Mouse (Mus musculus) spleen, embryonic (tissue): ENCODE data around the gene Hnrnpab.

Experiments
- CTCF ChIA-PET: fragments of 350-600 bp; sonication (Branson Sonifier 250); formaldehyde crosslinking; loops from one replicate; lab custom pipeline; 2022; lab: Charles Lee

Gene Hnrnpab

GRCm38 (mm10) chr11:51606447-51607095, at the start of gene Hnrnpab:
Hnrnpab (minus strand) TSS chr11:51606847.
- CTCF ChIA-PET, result interaction anchor here (0.8 to 1.1 kb wide), 3 partner anchors 22 to 75 kb away, joined by 3 to 4 read pairs (median 3); partner anchors contain the start of gene Phykpl

- CTCF ChIA-PET, result no interaction called here
These were observed 48.2 kb upstream of the Hnrnpab start for GRCm38 (mm10) chr11:51654891-51655290.

GRCm38 (mm10) chr11:51653736-51654135, 47.1 kb upstream of the Hnrnpab start:
- CTCF ChIA-PET, result interaction anchor here (0.7 kb wide), 1 partner anchor 37 kb away, joined by 4 read pairs; no protein-coding TSS in a partner anchor

- CTCF ChIA-PET, result interaction anchor here (0.7 kb wide), 1 partner anchor 37 kb away, joined by 4 read pairs; no protein-coding TSS in a partner anchor
These were observed 46.3 kb upstream of the Hnrnpab start for GRCm38 (mm10) chr11:51652889-51653418.

GRCm38 (mm10) chr11:51650691-51651515, 44.3 kb upstream of the Hnrnpab start, which contains the start of the genes N4bp3 and D930048N14Rik:
N4bp3 (minus strand) TSS chr11:51650842.
D930048N14Rik (plus strand) TSS chr11:51650954.
- CTCF ChIA-PET, result no interaction called here

GRCm38 (mm10) chr11:51650261-51650660, 43.6 kb upstream of the Hnrnpab start:
- CTCF ChIA-PET, result interaction anchor here (1.9 kb wide), 1 partner anchor 14 kb away, joined by 6 read pairs; the partner anchor contains the start of gene Rmnd5b

GRCm38 (mm10) chr11:51649889-51650199, 43.2 kb upstream of the Hnrnpab start:
- CTCF ChIA-PET, result interaction anchor here (0.8 to 1.9 kb wide), 2 partner anchors 14 to 33 kb away, joined by 5 to 6 read pairs; partner anchors contain the start of gene Rmnd5b

GRCm38 (mm10) chr11:51649111-51649888, 42.7 kb upstream of the Hnrnpab start:
- CTCF ChIA-PET, result interaction anchor here (0.8 to 1.9 kb wide), 2 partner anchors 13 to 33 kb away, joined by 5 to 6 read pairs; partner anchors contain the start of gene Rmnd5b

- CTCF ChIA-PET, result interaction anchor here (1.9 kb wide), 1 partner anchor 13 kb away, joined by 6 read pairs; the partner anchor contains the start of gene Rmnd5b
These were observed 41.9 kb upstream of the Hnrnpab start for GRCm38 (mm10) chr11:51648566-51648965.

GRCm38 (mm10) chr11:51646751-51647667, 40.4 kb upstream of the Hnrnpab start:
- CTCF ChIA-PET, result interaction anchor here (0.6 kb wide), 1 partner anchor 1960 kb away, joined by 3 read pairs; no protein-coding TSS in a partner anchor

GRCm38 (mm10) chr11:51646245-51646644, 39.6 kb upstream of the Hnrnpab start:
- CTCF ChIA-PET, result no interaction called here

- CTCF ChIA-PET, result interaction anchor here (0.6 to 1.4 kb wide), 2 partner anchors 11 to 198 kb away, joined by 3 read pairs; no protein-coding TSS in a partner anchor
These were observed 38.6 kb upstream of the Hnrnpab start for GRCm38 (mm10) chr11:51645293-51645692.

- CTCF ChIA-PET, result interaction anchor here (1.4 kb wide), 1 partner anchor 10 kb away, joined by 3 read pairs; no protein-coding TSS in a partner anchor
These were observed 37.6 kb upstream of the Hnrnpab start for GRCm38 (mm10) chr11:51644217-51644616.

- CTCF ChIA-PET, result interaction anchor here (0.5 to 1.4 kb wide), 2 partner anchors 8 to 10 kb away, joined by 3 read pairs; partner anchors contain the start of gene Rmnd5b
These were observed 37.1 kb upstream of the Hnrnpab start for GRCm38 (mm10) chr11:51643761-51644160.

- CTCF ChIA-PET, result interaction anchor here (0.5 kb wide), 1 partner anchor 7 kb away, joined by 3 read pairs; the partner anchor contains the start of gene Rmnd5b
These were observed 36.6 kb upstream of the Hnrnpab start for GRCm38 (mm10) chr11:51643202-51643601.

GRCm38 (mm10) chr11:51640748-51641147, 34.1 kb upstream of the Hnrnpab start:
- CTCF ChIA-PET, result interaction anchor here (0.5 to 0.7 kb wide), 3 partner anchors 11 to 51 kb away, joined by 3 to 6 read pairs (median 3); partner anchors contain the start of gene 0610009B22Rik

GRCm38 (mm10) chr11:51638497-51638896, 31.9 kb upstream of the Hnrnpab start:
- CTCF ChIA-PET, result interaction anchor here (0.7 to 0.9 kb wide), 2 partner anchors 23 to 32 kb away, joined by 3 to 5 read pairs; no protein-coding TSS in a partner anchor

GRCm38 (mm10) chr11:51637971-51638414, 31.3 kb upstream of the Hnrnpab start:
- CTCF ChIA-PET, result interaction anchor here (0.9 kb wide), 1 partner anchor 22 kb away, joined by 5 read pairs; no protein-coding TSS in a partner anchor

GRCm38 (mm10) chr11:51636323-51636684, 29.7 kb upstream of the Hnrnpab start:
- CTCF ChIA-PET, result interaction anchor here (1.1 to 1.2 kb wide), 2 partner anchors 7 to 13 kb away, joined by 3 to 6 read pairs; no protein-coding TSS in a partner anchor
